Mouse (Mus musculus) T-helper 1 cell (primary cell): Measurements from ENCODE around the gene Cul7.

Source experiments
- in situ Hi-C: fragments of 300-600 bp; cut with MboI, MseI; formaldehyde crosslinking; loops from one replicate; pipeline ENCODE4 v1.15.1; 2025; ENCODE audit warnings: high pct_unique_total_duplicates

Cul7 gene

DNA sequence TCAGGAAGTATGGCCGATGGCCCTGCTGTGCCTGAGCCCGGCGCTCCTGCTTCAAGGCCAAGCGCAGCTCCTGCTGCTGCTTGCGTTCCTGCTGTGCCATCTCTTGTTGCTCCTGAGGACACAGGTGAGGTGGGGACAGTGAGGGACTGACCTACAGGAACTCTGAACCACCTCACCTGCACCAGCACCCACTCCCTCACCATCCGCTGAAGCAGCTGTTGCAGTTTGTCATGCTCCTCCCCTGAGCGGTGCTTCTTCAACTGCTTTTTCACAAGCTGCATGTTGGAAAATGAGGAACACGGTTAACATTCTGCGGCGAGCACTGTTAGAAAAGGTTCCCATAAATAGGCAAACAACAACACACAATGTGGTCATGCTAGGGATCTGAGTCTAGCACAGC, 19.8 kb downstream of the Cul7 start:
- in situ Hi-C loops = no loop called here

DNA sequence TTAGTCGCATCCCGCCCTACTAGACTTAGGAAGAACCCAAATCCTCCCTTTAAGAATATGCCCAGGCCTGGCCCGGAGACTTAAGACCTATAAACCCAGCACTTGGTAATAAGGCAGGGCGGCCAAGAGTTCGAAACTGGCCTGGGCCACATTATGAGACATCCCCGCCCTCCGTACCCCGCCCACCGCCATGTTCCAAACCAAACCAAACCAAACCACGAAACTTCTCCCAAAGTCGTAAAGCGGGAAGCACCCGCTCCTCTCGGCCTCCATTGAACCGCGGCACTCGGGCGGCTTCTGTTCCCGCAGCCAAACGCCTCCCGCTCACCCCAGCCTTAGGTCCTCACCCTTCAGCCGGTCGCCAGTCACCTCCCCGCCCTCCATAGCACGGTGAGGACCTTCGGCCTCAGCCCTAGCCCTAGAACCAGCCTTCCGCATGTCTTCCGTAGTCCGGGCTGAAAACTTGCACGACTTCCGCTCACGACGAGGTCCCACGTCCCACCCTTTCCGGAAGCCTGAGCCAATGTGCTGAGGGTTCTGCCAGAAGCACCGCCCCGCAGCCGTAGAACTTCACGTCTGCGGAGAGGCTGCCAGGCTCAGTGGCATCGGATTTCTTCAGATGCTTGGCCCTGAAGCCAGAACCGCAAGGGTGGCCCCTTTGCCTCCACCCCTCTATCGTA, 23.9 kb downstream of the Cul7 start, which contains the start of gene Rrp36:
Gene Rrp36, minus strand, starts transcription at position 503 of the 680 bp plus-strand sequence.
- in situ Hi-C loops = no loop called here

GRCm38 (mm10) chr17:46674530-46675283, 24.6 kb downstream of the Cul7 start:
- in situ Hi-C loops = no loop called here

DNA sequence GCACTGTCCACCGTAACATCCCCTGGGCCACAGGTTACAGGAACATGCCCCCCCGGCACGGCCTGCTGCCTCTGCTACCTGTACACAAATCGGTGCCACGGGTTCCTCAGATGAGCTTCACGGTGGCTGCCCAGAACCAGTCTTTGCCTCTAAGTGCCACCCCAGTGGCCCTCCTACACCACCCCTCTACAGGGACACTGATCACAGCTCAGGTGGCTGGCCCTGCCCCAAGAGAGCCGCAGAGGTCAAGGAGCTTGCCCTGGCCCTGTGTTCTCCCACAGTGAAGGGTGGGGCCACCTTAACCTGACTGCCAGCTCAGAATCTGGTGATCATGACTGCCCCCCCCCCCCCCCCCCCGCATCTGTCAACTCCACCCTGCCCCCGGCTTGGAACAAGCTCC, 28.3 kb downstream of the Cul7 start, which contains the start of gene Mea1:
Gene Mea1, plus strand, starts transcription at position 378 of the 400 bp plus-strand sequence.
- in situ Hi-C loops = no loop called here

DNA sequence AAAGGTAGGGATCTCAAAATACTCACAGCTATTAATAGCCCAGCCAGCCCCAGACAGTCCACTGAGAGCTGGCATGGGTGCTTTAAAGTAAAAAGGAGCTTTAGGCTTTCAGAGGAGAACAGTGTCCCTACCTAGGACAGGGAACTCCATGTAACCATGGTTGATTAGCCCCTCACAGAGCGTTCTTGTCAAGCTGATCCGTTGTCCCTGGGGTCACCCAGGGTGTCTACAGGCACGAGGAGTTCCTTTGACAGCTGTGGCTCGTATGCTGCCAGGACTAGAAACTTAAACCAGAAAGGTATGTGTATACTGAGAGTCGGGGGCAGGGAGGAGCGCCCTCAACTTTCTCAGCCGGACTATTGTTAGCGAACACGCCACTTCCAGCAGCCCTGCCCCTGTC, 28.8 kb downstream of the Cul7 start:
- in situ Hi-C loops = no loop called here

DNA sequence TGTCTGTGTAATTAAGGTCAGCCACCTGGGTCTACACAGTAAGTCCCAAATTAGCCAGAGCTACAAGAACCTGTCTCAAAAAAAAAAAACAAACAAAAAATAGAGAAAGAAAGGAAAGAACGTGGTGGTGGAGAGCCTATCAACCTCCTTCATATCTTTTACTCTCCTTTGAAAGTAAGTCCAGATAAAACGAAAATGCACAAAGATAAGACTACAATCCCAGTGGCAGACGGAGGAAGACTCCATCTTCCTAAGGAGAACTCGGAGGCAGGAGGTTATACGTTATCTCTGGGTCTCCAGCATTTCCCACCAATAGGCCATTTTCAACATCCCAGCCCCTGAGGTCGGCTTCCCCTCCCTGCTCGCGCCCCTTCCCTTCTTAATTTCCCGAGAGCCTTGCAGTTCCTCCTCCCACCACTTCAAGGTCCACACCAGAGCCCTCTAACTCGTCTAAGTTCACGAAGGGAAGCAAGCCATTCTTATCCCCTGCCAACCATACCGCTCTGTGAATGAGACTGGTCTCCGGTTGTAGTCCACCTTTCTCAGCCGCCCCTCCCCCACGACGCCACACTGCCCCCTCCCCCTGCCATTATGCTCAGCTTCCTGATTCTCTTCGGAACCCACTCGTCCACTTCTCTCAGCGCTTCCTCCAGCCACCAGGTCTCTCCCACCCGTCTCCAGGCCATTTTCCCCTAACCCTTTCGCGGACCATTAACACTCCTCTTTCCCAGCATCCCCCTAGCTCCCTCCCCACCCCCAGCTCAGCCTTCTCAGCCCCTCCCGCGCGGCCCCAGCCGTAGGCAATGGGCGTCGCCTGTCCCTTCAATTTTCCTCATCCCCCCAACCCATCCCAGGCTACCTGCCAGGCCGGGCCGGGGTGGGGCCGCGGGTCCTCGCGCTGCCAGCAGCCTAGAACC, 30.0 kb downstream of the Cul7 start:
- in situ Hi-C loops = no loop called here

GRCm38 (mm10) chr17:46680760-46681373, 30.7 kb downstream of the Cul7 start, which contains the start of gene Klhdc3:
Gene Klhdc3 (minus strand): TSS chr17:46680914.
- in situ Hi-C loops = no loop called here

DNA sequence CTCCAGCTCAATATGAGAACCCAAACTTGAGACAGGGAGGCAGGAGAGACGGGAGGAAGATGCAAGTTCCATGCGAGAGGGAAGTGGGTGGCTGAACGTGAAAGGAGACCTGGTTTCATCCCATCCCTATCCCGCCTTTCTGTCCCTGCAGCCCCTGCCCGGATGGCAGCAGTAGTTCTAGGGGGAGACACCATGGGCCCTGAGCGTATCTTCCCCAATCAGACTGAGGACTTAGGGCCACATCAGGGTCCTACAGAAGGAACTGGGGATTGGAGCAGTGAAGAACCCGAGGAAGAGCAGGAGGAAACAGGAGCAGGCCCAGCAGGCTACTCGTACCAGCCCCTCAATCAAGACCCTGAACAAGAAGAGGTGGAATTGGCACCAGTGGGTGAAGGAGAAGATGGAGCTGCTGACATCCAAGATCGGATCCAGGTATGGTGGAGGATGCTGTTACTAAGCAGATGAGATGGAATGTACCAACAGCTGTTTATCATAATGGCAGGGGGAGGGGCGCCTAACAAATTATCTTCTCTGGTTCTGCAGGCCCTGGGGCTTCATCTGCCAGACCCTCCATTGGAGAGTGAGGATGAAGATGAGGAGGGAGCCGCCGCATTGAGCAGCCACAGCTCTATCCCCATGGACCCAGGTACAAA, 31.5 kb downstream of the Cul7 start:
- in situ Hi-C loops = no loop called here

GRCm38 (mm10) chr17:46682654-46683389, 32.7 kb downstream of the Cul7 start:
- in situ Hi-C loops = no loop called here

GRCm38 (mm10) chr17:46685913-46686312, 35.8 kb downstream of the Cul7 start:
- in situ Hi-C loops = no loop called here

- in situ Hi-C loops = no loop called here
Observed at GRCm38 (mm10) chr17:46690665-46691064, 40.5 kb downstream of the Cul7 start.

- in situ Hi-C loops = no loop called here
Observed at GRCm38 (mm10) chr17:46691390-46691789, 41.3 kb downstream of the Cul7 start.

DNA sequence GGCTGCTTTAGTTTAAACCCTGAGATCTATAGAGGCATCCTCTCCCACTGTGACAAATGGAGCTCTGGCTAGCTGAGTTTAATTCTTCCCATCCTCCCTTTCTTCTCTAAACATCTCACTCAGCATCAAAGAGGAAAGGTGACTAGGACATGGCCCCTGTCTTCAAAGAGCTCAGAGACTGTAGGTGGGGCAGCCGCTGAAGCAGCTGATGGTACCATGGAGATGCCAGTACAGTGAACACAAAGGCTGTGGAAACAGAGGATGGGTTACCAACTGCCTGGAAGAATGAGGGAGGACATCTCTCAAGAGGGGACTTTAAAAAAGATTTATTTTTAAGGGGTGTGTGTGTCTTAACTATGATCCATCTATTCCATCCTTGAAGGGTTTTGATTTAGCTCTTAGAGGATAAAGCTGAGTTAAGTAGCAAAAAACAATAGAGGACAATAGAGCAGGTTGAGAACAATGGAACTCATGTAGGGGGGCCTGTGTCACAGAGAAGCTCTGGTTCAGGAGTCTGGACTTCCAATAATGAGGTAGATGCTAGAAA, 44.5 kb downstream of the Cul7 start:
- in situ Hi-C loops = no loop called here

DNA sequence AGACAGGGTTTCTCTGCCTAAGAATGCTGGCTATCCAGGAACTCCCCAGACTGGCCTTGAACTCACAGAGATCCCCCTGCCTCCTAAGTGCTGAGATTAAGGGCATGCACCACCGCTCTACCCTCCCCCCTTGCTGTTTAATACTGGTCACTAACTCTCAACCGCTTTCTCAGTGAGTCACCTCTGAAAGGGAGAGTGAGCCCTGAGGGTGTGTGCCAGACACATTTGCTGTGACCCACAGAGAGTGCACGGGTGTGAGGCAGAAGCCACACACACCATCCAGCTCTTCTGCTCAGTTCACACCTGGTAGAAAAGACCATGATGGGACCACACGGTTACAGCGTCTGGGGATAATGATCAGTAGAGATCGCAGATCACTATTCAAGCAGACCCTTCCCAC, 48.4 kb downstream of the Cul7 start:
- in situ Hi-C loops = no loop called here

- in situ Hi-C loops = no loop called here
Observed at GRCm38 (mm10) chr17:46699245-46699644, 49.1 kb downstream of the Cul7 start.

- in situ Hi-C loops = no loop called here
Observed at GRCm38 (mm10) chr17:46699912-46700311, 49.8 kb downstream of the Cul7 start.

DNA sequence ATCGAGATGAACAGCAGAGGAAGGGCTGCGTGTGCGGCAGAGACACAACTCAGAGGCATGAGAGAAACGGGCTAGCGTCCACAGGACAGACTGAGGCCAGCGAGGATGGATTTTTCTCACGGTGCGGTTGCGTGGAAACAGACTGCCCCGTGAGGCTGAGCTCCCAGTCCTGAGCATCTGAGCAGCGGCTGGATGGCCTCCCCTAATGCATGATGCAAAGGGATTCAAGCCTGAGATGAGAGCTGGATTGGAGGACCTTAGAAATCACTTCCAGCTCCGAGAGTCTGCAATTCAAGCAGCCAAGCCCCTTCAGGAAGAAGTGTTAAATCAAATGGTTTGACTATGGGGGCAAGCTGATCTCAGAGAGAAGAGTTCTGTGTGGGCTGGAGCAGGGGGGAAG, 51.4 kb downstream of the Cul7 start:
- in situ Hi-C loops = no loop called here

DNA sequence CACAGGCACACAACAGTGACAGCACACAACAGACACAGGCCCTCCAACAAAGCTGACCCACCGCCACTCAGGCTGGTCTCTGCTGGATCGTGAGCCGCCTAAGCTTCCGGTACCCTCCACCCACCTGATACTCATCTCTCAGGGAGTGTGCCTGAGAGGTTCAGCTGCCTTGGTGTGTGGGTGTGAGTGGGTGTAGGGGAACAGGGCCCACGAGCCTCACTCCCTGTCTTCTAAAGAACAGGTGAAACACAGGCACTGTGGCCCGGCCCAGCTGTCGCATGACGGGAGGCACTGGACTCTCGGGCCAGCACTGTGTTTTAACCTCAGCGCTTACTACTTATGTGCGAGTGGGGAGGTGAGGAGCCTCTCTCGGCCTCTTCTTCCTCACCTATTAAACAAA, 52.0 kb downstream of the Cul7 start:
- in situ Hi-C loops = no loop called here

GRCm38 (mm10) chr17:46702506-46702905, 52.4 kb downstream of the Cul7 start:
- in situ Hi-C loops = no loop called here
